Mouse (Mus musculus): ENCODE data around the gene Rap1gds1. TPM values are rescaled to one million over a fixed set of nuclear protein-coding genes. Genes with fewer than 3 reads are reported as not detected.

Gene Rap1gds1
- 100 to 1,000 TPM; 146 to 201 TPM for polyA plus RNA-seq (2017; shearing (Covaris generic))

GRCm38 (mm10) chr3:139074484-139075211, at the start of gene Rap1gds1:
TSS of gene Rap1gds1 (minus strand) at chr3:139075201.

Other genes starting within 250 kb of the Rap1gds1 start
- gene Stpg2, start 130.5 kb upstream of the Rap1gds1 start, polyA plus RNA-seq (2017; shearing (Covaris generic)), result not detected

Data from activated CD4-positive, CD25-positive, alpha-beta regulatory T cell (primary cell).